Mouse (Mus musculus) common myeloid progenitor, adult 5-6 weeks (primary cell): Measurements from ENCODE around the gene Otud7a. TPM values are rescaled to one million over a fixed set of nuclear protein-coding genes. Genes with fewer than 3 reads are reported as not detected.
A peak's percentile ranks its signal among the peaks of the same experiment; 100 is the strongest.
"Not testable (repeated sequence)": the region's sequence is repeated elsewhere in the genome, so short reads cannot be mapped to it uniquely, and the experiment has no call there.

Source experiments
- ATAC-seq: replicated peaks from 2 replicates; pipeline ENCODE4 v1.8.0; 2016; ENCODE audit warnings: low read depth, mild to moderate bottlenecking, moderate TSS enrichment, inconsistent platforms; ENCODE audit not compliant: poor library complexity, severe bottlenecking
- total RNA-seq: library from RNA; stranded (forward); fragments of 200-1000, 187-1606 nt; gene quantifications from 2 replicates; pipeline ENCODE4 v1.2.3, GENCODE M21; 2017

The Otud7a gene
- total RNA-seq, 1 experiment from 2014 or later: not detected

DNA sequence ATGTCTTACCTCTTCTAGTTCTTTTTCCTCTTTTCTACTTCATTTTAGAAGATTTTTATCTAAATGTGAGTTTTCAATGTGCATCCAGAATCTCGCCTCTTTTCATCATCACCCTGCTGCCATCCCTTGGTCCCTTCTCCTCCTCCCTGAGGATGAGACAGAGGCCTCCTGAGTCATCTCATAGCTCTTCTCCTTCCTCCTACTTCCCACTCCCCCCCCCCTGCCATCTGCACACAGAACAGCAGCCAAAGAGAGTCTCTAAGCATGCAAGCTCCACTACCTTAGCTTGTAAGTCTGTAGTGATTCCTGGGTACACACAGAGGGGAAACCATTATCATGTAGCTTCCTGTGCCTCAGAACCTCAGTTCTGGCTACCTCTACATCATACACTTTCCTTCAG is 109.9 kb downstream of the Otud7a start:
- no peak for ATAC-seq

DNA sequence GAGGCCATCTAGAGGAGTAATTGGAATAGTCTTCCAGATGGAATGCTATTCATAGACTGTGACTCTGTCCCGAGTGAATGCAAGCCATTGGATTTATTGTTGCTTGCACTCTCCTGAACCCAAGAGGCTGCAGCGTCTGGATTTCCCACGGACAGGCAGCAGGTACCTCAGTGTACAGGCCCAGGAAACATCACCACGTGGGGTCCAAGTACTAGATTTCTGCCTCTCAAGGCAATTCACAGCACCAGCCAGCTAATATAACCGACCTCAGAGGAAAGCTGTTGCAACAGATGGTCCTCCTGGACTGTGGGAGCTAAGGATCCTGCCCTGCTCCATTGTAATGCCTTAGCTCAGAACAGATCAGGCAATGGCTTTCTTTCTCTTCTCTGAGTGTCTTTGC is 111.8 kb downstream of the Otud7a start:
- no peak for ATAC-seq

DNA sequence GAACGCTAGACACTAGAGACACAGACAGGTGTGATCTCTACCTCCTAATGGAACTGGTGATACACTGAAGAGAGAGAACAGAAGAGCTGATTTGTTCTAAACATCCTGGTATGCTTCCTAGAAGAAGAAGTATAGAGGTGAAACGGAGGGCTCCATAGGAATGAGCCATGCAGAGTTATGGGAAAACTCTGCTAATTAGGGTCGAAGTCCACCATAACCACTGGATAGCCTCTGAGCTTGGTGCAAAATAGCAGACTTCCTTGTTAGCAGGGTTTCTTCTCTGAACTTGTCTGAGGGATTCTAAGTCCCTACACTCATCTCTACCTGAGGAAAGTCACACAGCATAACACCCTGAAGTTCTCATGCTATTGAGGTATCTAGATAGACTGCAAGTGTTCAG is 114.4 kb downstream of the Otud7a start:
- no peak for ATAC-seq

DNA sequence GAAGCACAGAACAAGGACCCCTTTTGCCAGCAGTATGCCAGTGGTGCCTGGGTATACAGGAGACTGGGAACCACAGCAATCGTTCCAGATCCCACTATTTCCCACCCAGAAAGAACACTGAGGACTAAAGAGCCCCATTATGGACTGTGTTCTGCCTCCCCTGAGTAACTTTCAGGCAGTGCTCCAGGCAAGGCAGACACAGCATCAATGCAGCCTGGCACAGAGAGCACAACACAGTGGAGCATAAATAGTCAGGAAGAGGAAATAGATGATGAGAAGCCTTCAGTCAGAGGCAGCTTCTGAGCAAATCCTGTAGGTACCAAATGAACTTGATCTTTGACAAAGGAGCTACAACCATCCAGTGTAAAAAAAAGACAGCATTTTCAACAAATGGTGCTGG is 115.1 kb downstream of the Otud7a start:
- ATAC-seq: no peak

DNA sequence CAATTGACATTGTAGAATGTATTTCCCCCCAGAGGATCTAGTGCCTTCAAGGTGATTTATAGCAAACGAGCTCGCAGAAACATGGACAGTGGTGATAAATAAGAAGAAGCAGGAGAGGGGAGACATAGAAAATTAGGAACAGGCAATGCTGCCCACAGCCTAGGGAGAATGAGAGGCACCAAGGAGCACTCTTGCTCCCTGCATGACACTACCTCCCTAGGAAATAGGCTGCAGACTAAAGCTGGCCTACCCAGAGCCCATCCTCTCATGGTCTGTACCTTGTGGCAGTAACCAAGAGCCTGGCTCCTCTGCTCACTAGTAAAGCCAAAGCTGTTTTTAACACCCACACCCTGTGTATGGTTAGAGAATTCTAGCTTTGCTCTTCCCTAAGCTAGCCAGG is 138.8 kb downstream of the Otud7a start:
- ATAC-seq: no peak

DNA sequence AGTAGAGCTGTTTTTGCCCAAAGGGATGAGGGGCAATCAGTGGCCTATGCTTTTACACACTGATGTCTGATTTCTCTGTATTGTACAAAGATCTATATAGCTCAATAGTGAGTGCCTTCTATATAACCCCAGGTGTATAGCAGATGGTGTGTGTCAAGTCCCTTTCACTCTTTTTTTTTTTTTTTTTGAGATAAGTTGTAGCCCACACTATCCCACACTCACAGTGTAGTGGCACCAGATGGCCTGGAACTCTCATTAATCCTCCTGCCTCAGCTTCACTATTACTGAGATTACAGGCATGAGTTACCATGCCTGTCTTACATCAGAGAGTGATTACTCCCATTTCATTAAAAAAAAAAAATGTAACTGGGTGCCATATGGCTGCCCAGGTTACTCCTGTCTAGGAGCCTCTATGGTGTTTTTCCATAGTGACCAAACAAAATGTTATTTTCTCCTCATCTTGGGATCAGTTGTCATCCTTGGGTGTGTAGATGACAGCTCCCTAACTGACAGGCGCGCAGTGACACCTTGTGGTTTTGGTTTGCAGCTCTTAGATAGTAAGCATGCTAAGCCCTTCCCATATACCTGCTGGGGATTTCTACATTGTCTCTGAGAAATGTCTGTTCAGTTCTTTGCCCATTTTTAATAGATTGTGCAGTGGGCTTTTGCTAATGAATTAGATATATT is 141.8 kb downstream of the Otud7a start:
- ATAC-seq: no peak

DNA sequence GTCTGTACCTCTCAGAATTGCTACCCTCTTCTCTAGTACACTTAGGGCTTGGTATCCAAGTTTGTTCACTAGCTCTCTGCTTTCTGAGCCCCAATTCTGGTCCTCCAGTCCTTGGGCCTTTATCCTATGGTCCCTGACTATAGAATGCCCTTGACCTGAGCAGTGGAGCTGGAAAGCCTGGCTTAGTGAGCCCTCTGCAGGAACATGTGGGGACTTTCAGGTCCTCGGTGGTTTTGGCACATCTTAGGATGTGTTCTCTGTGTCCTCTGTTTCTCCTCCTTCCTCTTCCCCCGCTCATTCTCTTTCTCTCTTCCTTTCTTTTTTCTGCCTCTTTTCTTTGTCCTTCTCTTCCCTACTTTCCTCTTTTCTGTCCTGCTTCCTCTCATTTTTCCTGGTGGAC is 145.8 kb downstream of the Otud7a start:
- ATAC-seq: no peak

DNA sequence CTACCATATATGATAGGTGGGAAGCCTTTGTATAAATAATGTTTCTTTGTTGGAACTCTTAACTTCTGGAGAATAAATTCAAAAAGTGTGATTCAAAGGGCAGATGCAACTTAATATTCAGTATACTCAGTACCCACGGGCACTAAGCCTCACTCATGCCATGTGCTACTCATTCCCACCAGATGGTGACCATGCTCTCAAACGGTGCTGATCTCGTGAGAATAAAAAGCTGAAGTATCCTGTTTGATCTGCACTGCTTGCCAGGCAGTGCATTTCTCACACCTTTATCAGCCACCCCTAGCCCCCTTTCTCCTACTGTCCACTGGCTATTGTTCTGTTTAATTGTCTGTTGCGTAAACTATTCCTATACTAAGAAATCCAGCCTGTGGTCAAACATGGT is 146.8 kb downstream of the Otud7a start:
- no peak for ATAC-seq

DNA sequence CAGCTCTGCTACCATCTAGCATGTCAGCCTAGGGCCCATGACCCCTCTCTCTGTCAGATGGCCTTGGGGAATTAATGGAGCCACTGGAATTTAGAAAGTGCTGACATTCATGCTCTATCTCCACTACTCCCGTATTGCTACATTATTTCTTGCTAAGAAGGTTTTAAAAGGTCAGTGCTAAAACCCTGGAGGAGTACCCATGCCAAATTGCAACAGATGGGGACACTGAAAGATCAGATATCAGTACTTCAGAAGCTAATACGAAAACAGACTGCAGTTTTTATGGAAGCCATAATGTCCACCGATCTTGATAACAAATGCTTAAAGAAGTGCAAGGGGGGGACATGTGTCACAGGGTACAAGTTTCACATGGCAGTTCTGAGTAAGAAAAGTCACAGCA is 147.5 kb downstream of the Otud7a start:
- ATAC-seq: no peak

DNA sequence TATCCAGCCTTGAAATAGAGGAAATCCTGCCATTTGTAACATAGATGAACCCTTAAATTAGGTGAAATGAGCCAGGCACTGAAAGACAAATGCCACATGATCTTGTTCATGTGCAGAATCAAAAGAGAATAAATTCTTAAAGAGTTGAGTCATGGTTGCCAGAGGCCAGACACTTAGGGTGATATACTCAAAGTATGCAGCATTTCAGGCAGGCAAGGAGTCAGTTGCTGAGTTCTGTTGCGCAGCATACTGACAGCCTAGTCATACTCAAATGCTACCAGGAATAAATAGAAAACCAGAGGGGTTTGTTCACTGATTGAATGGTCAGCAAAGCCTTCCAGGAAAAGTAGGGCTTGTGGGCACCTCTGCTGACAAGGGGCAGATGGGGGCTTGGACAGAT is 160.3 kb downstream of the Otud7a start:
- ATAC-seq: no peak

DNA sequence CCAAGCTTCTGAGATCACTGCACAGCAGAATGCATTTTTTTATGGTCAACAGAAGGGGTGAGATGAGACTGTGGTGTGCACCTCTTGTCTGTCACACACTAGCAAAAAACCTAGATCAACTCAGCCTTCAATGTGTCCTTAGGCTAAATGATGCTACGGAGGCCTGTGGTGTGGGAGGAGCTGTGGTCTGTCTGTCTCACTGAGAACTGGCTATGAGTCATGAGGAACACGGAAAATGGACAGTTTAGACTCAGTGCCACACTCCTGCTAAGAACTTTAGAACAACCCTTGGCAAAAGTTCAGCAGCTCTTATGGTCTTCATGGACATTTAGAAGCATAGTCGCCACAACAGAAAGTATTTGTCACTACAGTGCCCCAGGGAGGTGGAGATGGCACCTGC is 172.5 kb downstream of the Otud7a start:
- ATAC-seq: no peak

DNA sequence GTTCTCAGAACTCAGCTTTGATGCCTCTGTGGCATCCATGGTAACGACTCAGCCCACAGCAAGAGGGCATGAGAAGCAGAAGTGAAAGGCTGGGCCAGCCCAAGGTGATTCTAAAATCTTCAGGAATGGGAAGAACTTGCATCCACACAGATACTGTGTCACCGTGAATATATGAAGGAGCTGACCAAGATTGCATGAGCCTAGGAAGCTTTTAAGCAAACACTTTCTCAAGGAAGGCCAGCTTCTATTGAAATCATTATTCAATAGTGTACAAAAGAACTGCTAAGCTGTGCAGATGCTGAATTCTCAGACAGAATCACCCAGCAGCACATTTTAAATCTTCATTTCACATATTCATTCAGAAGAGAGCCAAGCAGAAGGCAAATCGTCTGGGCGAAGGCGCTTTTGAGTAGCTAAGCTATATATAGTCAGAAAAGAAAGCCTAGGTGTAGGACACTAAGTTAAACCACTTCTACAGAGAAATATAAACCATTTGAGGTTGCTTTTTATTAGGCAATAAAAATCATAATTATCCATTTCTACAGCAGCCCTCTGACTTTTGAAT is 176.3 kb downstream of the Otud7a start:
- no peak for ATAC-seq

DNA sequence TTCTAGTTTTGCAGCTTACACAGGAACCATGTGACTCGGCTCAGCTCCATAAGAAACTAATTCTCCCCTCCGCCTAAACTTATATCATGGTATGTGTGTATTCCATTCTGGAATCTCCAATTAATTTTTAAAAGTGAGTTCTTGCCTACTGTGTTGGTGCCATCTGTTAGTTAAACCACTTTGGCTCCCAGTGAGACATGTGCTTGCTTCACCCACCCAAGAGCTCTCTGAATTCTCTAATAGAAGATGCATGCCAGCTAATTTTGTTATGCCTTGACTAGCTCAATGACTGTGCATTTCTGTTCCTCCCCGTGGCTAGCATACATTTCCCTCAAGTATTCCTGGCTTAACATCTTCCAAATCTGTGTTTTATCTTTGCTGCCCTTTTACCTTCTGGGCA is 193.1 kb downstream of the Otud7a start:
- ATAC-seq: no peak

DNA sequence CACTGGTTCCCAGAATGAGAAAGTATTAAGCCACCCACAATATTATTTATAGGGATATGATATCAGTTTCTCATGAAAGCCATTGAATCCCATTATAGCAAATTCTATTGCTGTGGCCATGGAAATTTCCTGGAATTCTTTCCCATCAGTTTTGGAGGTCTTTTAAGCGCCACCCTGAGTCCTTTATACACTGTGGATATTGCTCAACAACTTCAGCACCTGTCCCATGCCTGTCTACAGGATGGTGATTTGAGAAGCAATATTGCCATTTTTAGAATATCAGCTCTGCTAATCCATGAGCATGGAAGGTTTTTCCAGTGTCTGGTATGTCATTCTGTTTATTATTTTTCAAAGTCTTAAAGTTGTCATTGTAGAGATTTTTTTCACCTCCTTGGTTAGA is 199.5 kb downstream of the Otud7a start:
- ATAC-seq: no peak

DNA sequence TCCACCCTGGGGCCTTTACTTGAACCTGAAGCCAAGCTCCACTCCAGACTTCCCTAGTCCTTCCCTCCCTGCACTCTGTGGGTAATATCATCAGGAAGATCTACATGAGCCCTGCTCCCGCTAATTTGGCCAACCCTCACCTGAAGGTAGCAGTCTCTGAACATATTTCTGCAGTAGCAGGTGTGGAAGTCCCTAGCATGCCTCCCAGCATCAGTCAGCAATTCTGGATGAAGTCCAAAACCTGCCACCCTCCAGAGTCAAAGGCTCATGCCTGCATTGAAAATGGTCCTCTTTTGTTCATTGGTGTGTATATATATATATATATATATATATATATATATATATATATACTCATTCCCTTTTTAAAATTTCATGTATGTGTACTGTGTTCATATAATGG is 202.6 kb downstream of the Otud7a start:
- no peak for ATAC-seq

DNA sequence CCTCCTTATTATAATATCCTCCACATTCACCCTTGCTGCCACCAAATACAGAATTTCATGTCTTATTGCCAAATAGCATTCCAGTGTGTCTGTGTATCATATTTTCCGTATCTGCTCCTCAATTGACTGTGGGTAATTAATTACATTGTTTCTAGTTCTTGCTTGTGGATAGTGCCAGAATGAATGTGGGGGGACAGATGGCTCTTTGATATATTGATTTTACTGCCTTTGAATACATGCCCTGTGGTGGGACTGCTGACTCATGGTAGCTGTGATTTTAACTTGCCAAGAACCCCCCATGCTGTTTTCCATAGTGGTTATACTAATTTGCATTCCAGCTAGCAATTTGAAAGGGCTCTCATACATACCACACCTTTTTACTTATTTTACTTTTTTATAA is 215.7 kb downstream of the Otud7a start:
- no peak for ATAC-seq

DNA sequence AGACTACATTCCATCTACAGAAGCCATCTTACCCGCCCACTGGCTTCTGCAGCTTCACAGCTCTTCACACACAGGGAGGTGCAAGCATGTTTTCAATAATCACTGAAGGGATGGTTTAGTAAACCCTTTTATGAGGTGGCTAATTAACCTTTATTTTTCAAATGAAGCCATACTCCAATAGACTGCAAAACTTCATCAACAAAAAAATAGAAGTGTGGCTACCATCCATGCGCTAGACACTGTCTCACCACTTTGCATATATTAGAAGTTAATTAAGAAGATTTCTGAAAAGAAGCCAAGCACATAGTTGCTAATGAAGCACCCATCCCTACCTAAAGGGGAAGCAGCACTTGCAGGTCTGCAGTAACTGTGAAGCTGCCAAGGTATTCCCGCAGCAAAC is 218.2 kb downstream of the Otud7a start:
- ATAC-seq: no peak

DNA sequence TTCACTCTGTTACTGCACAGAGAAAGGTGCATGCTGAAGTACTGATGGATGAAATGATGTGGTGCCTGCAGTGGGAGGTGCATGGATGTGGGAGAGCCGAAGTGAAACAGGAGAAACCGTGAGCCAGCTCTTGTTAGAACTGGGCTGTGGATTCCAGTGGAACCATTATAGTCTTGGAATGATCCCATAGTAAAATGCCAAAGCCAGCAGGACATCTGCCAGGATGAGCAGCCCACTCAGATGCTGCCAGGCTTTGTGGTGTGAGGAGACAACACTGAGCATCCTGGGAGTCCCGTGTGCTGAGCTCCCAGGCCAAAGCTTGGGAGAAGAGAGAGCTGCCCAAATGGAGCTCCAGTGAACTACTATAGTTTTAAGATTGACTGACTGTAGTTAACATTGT is 220.9 kb downstream of the Otud7a start:
- ATAC-seq: no peak

DNA sequence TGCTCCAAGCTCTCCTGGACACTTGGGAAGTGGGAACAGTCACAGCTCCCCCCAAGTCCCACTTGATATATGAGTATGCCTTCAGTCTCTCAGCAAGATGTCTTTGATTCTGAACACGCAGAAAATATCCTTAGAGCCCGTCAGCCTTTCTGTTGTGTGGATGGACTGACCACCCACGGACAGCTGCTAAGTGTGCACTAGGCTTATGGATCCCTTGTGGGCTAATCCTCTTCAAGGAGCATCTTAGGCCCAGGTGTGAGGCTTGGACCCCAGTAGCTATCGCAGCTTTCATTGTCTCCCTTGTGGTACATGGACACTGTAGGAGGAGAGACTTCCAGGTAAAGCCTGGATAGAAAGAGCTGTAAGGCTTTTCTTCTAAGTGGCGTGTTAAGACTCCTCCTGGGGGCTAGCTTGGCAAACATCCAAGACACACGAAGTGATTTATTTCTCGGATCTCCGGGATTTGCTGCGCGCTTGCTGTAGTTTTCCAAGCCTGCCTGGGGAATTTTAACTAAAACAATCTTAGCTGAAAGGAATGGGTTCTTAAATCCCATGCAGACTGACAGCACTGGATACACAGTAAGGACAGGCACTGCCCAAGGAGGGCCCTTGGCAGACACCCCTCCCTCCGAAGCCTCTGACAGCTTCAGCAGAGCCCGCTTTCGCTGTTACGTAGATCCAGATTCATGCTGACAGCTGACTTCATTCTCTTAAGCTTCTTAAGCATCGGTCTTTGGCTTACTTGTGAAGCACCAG is 223.6 kb downstream of the Otud7a start:
- no peak for ATAC-seq

DNA sequence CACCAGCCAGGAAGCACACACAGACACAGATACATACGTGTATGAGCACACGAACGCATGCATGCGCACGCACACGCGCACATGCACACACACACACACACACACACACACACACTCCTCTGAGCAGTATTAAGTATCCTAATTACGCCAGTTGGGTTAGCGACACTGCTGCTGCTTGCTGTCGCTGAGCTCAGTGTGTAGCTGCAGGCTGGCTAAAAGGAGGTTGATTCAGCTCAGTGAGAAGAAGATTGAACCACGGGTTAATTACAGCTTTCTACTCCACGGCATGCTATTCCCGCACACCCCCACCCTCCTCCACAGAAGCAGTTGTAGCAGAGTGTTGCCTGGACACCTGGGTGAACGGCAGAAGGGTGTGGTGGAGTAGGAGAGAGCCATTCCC is 224.4 kb downstream of the Otud7a start:
- no peak for ATAC-seq

DNA sequence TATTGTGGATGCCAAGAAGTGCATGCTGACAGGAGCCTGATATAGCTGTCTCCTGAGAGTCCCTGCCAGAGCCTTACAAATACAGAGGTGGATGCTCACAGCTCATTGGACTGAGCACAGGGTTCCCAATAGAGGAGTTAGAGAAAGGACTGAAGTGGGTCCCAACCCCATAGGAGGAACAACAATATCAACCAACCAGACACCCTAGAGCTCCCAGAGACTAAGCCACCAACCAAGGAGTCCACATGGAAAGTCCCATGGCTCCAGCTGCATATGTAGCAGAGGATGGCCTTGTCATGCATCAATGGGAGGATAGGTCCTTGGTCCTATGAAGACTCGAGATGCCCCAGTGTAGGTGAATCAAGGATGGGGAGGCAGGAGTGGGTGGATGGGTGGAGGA is 226.4 kb downstream of the Otud7a start:
- ATAC-seq: not testable (repeated sequence)

DNA sequence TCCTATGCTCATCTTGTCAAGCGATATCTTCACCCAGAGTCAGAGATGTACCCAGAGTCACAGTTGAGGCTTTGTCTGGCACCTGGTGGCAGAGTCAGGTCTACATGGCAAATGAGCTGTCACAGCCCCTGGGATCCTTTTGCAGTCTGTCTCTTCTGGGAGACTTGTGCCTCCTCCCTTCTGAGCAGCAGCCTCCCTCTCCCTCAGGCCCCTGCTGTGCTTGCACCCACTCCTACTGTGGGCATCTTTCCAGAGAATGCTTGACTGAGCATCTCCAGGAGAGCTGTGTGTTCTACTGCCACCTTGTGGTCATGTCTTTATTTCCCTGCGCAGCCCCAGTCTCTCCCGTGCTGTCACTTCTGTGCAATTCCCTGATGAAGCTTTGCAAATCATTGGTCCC is 227.4 kb downstream of the Otud7a start:
- ATAC-seq: peak; percentile 81
